Mouse (Mus musculus) adrenal gland (tissue): Measurements from ENCODE around the gene Gabarapl1.

ENCODE experiments used
- intact Hi-C: fragments of 180-260 bp; cut with DNase I; formaldehyde crosslinking; loops from one replicate; pipeline ENCODE4 v1.15.1; 2025

Gene Gabarapl1

GRCm38 (mm10) chr6:129534627-129535190 is 1.7 kb downstream of the Gabarapl1 start:
- intact Hi-C loops = no loop called here

GRCm38 (mm10) chr6:129535723-129536122 is 2.8 kb downstream of the Gabarapl1 start:
- intact Hi-C loops = no loop called here

- intact Hi-C loops = no loop called here
These were observed 5.6 kb downstream of the Gabarapl1 start for GRCm38 (mm10) chr6:129538555-129538954.

GRCm38 (mm10) chr6:129541931-129542330 is 9.0 kb downstream of the Gabarapl1 start:
- intact Hi-C loops = no loop called here

- intact Hi-C loops = no loop called here
These were observed 9.6 kb downstream of the Gabarapl1 start for GRCm38 (mm10) chr6:129542540-129542939.

GRCm38 (mm10) chr6:129543709-129544606 is 11.0 kb downstream of the Gabarapl1 start:
- intact Hi-C loops = no loop called here

- intact Hi-C loops = no loop called here
These were observed 14.3 kb downstream of the Gabarapl1 start for GRCm38 (mm10) chr6:129547277-129547676.

- intact Hi-C loops = no loop called here
These were observed 15.0 kb downstream of the Gabarapl1 start for GRCm38 (mm10) chr6:129548009-129548408.

GRCm38 (mm10) chr6:129557298-129558023 is 24.5 kb downstream of the Gabarapl1 start:
- intact Hi-C loops = loop anchor here (2.0 kb wide), 2 partner anchors 39 to 163 kb away; no protein-coding TSS in a partner anchor

- intact Hi-C loops = loop anchor here (2.0 kb wide), 2 partner anchors 40 to 164 kb away; no protein-coding TSS in a partner anchor
These were observed 26.1 kb downstream of the Gabarapl1 start for GRCm38 (mm10) chr6:129558946-129559640.

- intact Hi-C loops = loop anchor here (2.0 kb wide), 2 partner anchors 41 to 165 kb away; no protein-coding TSS in a partner anchor
These were observed 26.7 kb downstream of the Gabarapl1 start for GRCm38 (mm10) chr6:129559641-129560027.

- intact Hi-C loops = no loop called here
These were observed 32.3 kb downstream of the Gabarapl1 start for GRCm38 (mm10) chr6:129565257-129565656.

- intact Hi-C loops = loop anchor here (10.0 kb wide), 1 partner anchor 1779 kb away; the partner anchor contains the start of gene Styk1
These were observed 42.4 kb downstream of the Gabarapl1 start for GRCm38 (mm10) chr6:129575315-129575714.

GRCm38 (mm10) chr6:129577605-129578004 is 44.6 kb downstream of the Gabarapl1 start, which contains the start of gene Klre1:
Gene Klre1 (plus strand): TSS chr6:129577905.
- intact Hi-C loops = loop anchor here (10.0 kb wide), 1 partner anchor 1777 kb away; the partner anchor contains the start of gene Styk1

GRCm38 (mm10) chr6:129581274-129581673 is 48.3 kb downstream of the Gabarapl1 start:
- intact Hi-C loops = loop anchor here (10.0 kb wide), 1 partner anchor 244 kb away; no protein-coding TSS in a partner anchor

GRCm38 (mm10) chr6:129581896-129582295 is 48.9 kb downstream of the Gabarapl1 start:
- intact Hi-C loops = loop anchor here (10.0 kb wide), 1 partner anchor 243 kb away; no protein-coding TSS in a partner anchor

- intact Hi-C loops = loop anchor here (10.0 kb wide), 1 partner anchor 242 kb away; no protein-coding TSS in a partner anchor
These were observed 50.1 kb downstream of the Gabarapl1 start for GRCm38 (mm10) chr6:129583014-129583413.

GRCm38 (mm10) chr6:129591508-129591907 is 58.5 kb downstream of the Gabarapl1 start, which contains the start of gene Klrd1:
Gene Klrd1 (plus strand): TSS chr6:129591782.
- intact Hi-C loops = no loop called here
